Mouse (Mus musculus): Measurements from ENCODE around the gene Cyp3a13.

DNA sequence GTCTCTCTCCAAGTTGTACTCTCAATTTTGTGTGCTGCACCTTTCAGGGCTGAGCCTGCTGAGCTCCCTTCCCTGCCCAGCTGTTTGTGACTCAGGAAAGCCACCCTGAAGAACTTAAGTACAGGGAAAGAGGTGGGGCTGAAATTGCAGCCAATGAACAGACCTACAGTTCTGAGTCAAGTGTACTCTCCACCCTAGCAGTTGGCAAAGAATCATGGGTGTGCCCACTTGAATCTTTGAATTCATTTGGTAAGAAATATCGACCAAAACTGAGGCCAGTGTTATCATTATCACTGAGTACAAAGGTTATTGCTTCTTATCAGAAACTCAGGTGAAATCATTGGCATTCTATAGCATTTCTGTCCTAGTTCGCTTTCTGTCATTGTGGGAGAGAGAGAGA, at the start of gene Cyp3a13:
- TF ChIP-seq CTCF (IDR thresholded peaks at IDR 0.05; ENCODE audit: low read depth) (no peak), EP300 (optimal IDR thresholded peaks at IDR 0.05) (no peak)
